Mouse (Mus musculus): ENCODE data around the gene Cnst. TPM values are rescaled to one million over a fixed set of nuclear protein-coding genes. Genes with fewer than 3 reads are reported as not detected.

Cnst gene
- polyA plus RNA-seq (2012; rRNA removed; ENCODE audit: low replicate concordance), result 31.5 and 31.9 TPM in 2 replicates

DNA sequence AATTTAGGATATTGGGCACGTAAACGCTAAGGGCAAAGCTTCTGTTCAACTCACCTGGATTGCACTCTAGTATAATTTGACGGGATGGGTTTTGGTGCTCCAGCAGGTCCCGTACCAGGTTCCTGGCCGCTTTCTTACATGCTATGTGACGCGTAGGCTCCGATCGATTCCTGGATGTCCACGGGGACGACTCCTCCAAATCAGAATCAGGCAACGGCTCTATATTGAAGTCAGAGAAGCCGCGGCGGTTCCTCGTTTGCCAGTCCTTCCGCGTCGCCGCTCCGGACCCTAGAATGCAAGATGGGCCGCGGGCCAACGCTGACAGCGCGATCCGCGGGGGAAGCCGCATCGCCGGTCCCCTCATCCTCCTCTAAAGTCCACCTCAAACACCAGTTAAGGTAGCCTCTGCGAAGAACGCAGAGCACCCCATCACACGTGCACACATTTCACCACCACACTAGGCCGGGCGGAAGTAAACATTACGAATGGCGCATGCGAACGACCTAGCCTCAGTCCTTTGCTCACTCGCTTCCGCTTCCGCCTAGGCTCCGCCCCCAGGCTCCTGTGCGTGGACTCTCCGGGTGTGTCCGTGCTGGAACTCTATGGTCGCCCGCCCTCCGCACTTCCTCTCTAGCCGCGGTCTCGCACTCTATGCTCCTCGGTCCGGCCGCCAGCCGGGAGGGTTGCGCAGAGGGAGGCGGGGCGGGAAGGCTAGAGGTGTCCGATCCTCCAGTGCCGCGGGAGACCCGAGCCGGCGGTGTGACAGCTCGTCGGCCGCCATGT is at the start of gene Cnst, which contains the start of gene Tfb2m:
TSS of gene Cnst (plus strand) at position 603 of the 783 bp plus-strand sequence.
TSS of gene Tfb2m (minus strand) at position 500 of the 783 bp plus-strand sequence.

GRCm38 (mm10) chr1:179517713-179518465 is 28.3 kb upstream of the Cnst start, which contains the start of gene Smyd3:
Smyd3 (minus strand) TSS chr1:179518041.

DNA sequence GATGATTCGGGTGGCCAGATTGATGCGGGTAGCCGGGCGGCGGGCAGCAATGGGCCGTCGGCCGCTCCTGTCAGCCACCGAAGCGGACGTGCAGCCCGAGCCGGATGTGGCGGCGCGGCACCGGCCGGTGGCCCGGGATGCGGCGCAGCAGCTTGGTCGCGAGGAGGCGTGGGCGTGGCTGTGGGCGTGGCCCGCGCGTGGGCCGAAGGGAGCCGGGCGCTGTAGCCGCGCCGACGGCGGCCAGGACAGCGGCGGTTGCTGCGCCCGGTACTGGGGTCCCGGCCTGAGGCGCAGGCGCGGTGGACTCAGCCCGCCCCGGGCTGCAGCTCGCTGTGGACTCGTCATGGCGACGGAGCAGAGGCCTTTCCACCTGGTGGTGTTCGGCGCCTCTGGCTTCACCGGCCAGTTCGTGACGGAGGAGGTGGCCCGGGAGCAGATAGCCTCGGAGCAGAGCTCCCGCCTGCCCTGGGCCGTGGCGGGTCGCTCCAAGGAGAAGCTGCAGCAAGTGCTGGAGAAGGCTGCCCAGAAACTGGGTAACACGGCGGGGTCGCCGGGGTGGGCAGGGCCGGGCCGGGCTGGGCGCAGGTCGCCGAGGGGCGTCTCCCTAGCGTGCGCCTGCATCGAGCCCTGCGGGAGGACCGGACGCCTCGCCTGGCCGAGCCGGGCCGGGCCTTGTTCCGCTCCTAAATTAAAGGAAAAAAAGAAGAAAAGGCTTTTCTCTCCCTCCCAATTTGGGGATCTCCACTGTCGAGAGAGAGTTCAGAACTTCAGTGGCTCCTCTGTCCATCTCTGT is 122.0 kb downstream of the Cnst start, which contains the start of gene Sccpdh:
TSS of gene Sccpdh (plus strand) at position 198 of the 793 bp plus-strand sequence.

Other genes starting within 250 kb of the Cnst start
- gene Smyd3, start 28.3 kb upstream of the Cnst start, polyA plus RNA-seq (2012; rRNA removed; ENCODE audit: low replicate concordance), result 2.4 and 5.7 TPM in 2 replicates
- 12.6 and 16.5 TPM in 2 replicates for gene Tfb2m, start 103 bp upstream of the Cnst start, polyA plus RNA-seq (2012; rRNA removed; ENCODE audit: low replicate concordance)
- 17.8 and 18.3 TPM in 2 replicates for gene Sccpdh, start 121.8 kb downstream of the Cnst start, polyA plus RNA-seq (2012; rRNA removed; ENCODE audit: low replicate concordance)
- gene Kif28, start 198.9 kb downstream of the Cnst start, polyA plus RNA-seq (2012; rRNA removed; ENCODE audit: low replicate concordance), result 0.06 TPM in 1 of 2 replicates, not detected in the other